Mouse (Mus musculus) intestine, embryonic 14.5 days (tissue): ENCODE results near the gene Dnal4. TPM values are rescaled to one million over a fixed set of nuclear protein-coding genes. Genes with fewer than 3 reads are reported as not detected.

ENCODE experiments used
- ATAC-seq: fragments of 200-750 bp; cut with Nextera tagmentation; replicated peaks from 2 replicates; pipeline ENCODE4 v1.8.0; 2017; ENCODE audit warnings: low read depth, moderate number of reproducible peaks, moderate TSS enrichment, moderate library complexity; ENCODE audit not compliant: low FRiP score, low TSS enrichment
- DNase-seq: peaks from one replicate; pipeline ENCODE4 v3.0.0-alpha.2; 2018; ENCODE audit warnings: low spot score
- H3K27ac ChIP-seq: fragments of 300-500 bp; sonication (generic); 2 replicates; pipeline ENCODE4 v1.5.1; 2014; ENCODE audit warnings: low read depth, mild to moderate bottlenecking, control low read depth
- H3K27me3 ChIP-seq: fragments of 300-500 bp; sonication (generic); replicated peaks from 2 replicates; pipeline ENCODE4 v1.6.1; 2014; ENCODE audit warnings: low read length, control low read depth; ENCODE audit not compliant: control insufficient read depth, insufficient read depth
- H3K36me3 ChIP-seq: fragments of 300-500 bp; sonication (generic); 2 replicates; pipeline ENCODE4 v1.6.1; 2014; ENCODE audit warnings: low read length, control low read depth; ENCODE audit not compliant: control insufficient read depth, insufficient read depth
- H3K4me1 ChIP-seq: fragments of 300-500 bp; sonication (generic); replicated peaks from 2 replicates; pipeline ENCODE4 v1.6.1; 2014; ENCODE audit warnings: low read length, control low read depth, mixed read lengths; ENCODE audit not compliant: control insufficient read depth, insufficient read depth
- H3K4me2 ChIP-seq: fragments of 300-500 bp; sonication (generic); 2 replicates; pipeline ENCODE4 v1.6.1; 2014; ENCODE audit warnings: low read length
- H3K4me3 ChIP-seq: fragments of 300-500 bp; sonication (generic); 2 replicates; pipeline ENCODE4 v1.5.1; 2014; ENCODE audit warnings: low read depth, low read length, control low read depth, mixed read lengths
- H3K9ac ChIP-seq: fragments of 300-500 bp; sonication (generic); 2 replicates; pipeline ENCODE4 v1.6.1; 2014; ENCODE audit warnings: mild to moderate bottlenecking, low read length
- H3K9me3 ChIP-seq: fragments of 300-500 bp; sonication (generic); 2 replicates; pipeline ENCODE4 v1.6.1; 2016; ENCODE audit warnings: low read length, control low read depth; ENCODE audit not compliant: control insufficient read depth
- WGBS: fragments of 180-500 bp; shearing (Covaris S2); extraction: QIAGEN DNeasy Blood & Tissue Kit; methylation state at CpG from one replicate; pipeline ENCODE4 v1.1.7; 2014; 5-methylcytosine and 5-hydroxymethylcytosine counted together
- polyA plus RNA-seq: library from polyadenylated mRNA; unstranded; fragments of >200 nt; fragmentation: Nextera tagmentation; extraction: Ambion mirVana; gene quantifications from 2 replicates; pipeline ENCODE4 v1.2.1, GENCODE M21; 2014

The Dnal4 gene
- polyA plus RNA-seq, 1 experiment from 2014 or later: 47.5 TPM

DNA sequence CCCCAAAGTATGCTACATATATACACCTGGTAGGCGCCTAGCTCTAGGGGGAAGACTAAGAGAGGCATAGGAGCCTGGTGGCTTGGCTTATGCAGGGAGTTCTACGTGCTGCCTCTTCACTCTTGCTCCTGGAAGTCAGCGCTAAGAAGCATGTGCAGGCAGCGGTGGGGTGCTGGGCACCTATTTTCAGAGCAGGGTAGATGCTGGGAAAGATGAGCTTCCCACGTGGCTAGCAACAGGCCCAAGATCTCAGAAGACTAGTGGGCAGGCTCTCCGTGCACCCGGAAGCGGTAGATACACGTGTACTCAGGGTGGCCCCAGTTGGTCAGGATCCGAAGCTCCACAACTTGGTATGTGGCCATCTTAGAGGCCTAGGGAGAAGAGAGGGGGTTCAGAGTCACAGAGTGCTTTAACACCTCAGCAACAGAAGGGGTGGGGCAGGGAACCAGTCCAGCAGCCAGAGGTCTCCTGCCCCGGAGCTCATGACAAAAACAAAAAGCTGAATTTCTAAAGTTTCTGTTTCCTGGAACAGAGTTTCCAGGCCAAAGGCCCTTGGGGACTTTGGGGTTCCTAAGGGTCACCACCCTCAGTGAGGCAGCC, 52.4 kb downstream of the Dnal4 start:
- Histone ChIP-seq H3K27me3 (no peaks in the 10 kb centered on the region), H3K4me2 (no peak overlapping the region), H3K9ac (no peak overlapping the region), H3K27ac (no peak overlapping the region), H3K36me3 (peaks cover 66% of the 10 kb centered on the region), H3K4me1 (no peaks in the 10 kb centered on the region), H3K4me3 (no peak overlapping the region), H3K9me3 (no peaks in the 10 kb centered on the region)
- DNase-seq (no peak), ATAC-seq (no peak)
- 88% methylated on average over 11 of the region's 11 CpGs for WGBS

DNA sequence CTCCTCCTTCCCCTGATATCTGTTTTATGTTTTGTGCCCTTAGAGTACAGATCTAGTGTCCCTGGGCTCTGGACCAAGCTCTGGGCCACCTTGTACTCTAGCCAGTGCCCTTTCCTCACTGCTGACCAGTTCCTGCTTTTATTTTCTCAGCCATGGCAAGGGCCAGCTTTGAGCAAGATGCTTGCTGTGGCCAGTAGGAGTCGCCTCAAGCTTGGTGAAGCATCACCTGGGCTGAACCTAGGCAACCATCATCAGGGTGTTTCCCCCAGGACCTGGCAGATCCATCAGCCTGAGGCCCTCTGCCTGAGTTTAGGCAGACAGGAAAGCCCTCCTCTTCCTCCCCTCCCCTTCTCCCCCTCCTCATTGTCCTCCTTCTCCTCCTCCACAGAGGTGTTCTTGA, 54.2 kb downstream of the Dnal4 start:
- Histone ChIP-seq H3K27me3 (no peaks in the 10 kb centered on the region), H3K36me3 (peaks cover 68% of the 10 kb centered on the region), H3K4me2 (no peak overlapping the region), H3K9me3 (no peaks in the 10 kb centered on the region), H3K27ac (no peak overlapping the region), H3K9ac (no peak overlapping the region), H3K4me3 (no peak overlapping the region), H3K4me1 (no peaks in the 10 kb centered on the region)
- 48% methylated on average over 1 of the region's 1 CpGs for WGBS
- no peak for DNase-seq
- ATAC-seq: no peak

DNA sequence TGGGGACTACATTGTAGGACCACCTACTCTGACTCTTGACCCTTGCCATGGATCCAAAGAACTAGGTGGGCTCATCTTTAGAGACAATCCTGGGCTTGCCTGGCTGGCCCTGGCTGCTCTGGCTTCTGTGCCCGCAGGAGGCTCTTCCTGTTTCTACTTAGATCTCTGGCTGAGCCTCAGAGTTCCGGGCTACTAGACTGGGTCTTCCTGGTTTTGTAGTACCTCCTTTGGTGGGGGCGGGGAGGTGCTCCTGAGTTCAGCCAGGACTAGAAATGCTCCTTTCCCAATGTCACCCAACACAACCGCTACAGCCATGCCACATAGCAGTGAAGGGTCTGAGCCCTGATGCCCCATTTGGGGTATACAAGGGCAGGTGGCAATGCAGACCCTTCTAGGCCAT, 56.9 kb downstream of the Dnal4 start:
- Histone ChIP-seq H3K9ac (no peak overlapping the region), H3K36me3 (peaks cover 68% of the 10 kb centered on the region), H3K4me2 (no peak overlapping the region), H3K27ac (no peak overlapping the region), H3K4me1 (no peaks in the 10 kb centered on the region), H3K27me3 (no peaks in the 10 kb centered on the region), H3K4me3 (no peak overlapping the region), H3K9me3 (no peaks in the 10 kb centered on the region)
- ATAC-seq: no peak
- DNase-seq: no peak
- 89% methylated on average over 4 of the region's 4 CpGs for WGBS

DNA sequence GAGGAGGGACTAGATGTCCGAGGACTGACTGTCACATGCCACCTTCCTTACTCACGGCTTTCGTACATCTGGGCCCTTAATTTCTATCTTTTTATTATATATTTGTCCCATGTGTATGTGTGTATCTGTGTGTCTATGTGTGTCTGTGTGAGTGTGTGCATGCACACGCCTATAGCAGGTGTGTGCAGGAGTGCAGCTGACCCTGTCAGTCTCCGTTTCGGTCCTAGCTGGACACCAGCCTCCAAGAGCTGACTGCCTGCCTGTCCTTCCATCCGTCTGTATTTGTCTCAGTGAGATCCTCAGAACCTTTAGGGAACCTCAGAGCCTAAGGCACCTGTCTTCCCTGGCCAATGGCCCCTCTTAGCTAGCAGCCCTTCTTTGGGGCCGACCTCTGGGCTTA, 57.4 kb downstream of the Dnal4 start:
- Histone ChIP-seq H3K36me3 (peaks cover 68% of the 10 kb centered on the region), H3K4me1 (no peaks in the 10 kb centered on the region), H3K27me3 (no peaks in the 10 kb centered on the region), H3K4me3 (no peak overlapping the region), H3K9me3 (no peaks in the 10 kb centered on the region), H3K27ac (no peak overlapping the region), H3K4me2 (no peak overlapping the region), H3K9ac (no peak overlapping the region)
- WGBS: 93% methylated on average over 8 of the region's 8 CpGs
- no peak for DNase-seq
- ATAC-seq: no peak

DNA sequence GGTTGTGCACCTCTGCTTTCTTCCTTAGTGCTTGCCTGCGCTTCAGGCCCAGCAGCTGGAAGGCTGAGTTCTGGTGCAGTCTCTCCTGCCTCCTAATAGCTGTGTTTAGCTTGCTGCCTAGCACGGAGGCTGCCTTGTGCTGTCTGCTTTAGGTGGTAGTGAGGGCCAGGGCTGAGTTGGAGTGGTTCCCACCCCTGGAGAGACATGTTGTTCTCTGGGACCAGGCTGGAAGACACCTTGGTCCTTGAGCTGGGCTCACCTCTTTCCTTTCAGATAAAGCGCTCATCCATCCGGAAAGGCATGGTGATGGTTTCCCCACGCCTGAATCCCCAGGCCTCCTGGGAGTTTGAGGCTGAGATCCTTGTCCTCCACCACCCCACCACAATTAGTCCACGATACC, 60.9 kb downstream of the Dnal4 start:
- ATAC-seq (no peak), DNase-seq (no peak)
- no peaks in the 10 kb centered on the region for H3K27me3 ChIP-seq
- H3K27ac ChIP-seq: no peak overlapping the region
- H3K4me3 ChIP-seq: no peak overlapping the region
- H3K4me2 ChIP-seq: no peak overlapping the region
- no peaks in the 10 kb centered on the region for H3K4me1 ChIP-seq
- no peak overlapping the region for H3K9ac ChIP-seq
- peaks cover 92% of the 10 kb centered on the region for H3K36me3 ChIP-seq
- H3K9me3 ChIP-seq: no peaks in the 10 kb centered on the region
- WGBS: 94% methylated on average over 6 of the region's 6 CpGs

DNA sequence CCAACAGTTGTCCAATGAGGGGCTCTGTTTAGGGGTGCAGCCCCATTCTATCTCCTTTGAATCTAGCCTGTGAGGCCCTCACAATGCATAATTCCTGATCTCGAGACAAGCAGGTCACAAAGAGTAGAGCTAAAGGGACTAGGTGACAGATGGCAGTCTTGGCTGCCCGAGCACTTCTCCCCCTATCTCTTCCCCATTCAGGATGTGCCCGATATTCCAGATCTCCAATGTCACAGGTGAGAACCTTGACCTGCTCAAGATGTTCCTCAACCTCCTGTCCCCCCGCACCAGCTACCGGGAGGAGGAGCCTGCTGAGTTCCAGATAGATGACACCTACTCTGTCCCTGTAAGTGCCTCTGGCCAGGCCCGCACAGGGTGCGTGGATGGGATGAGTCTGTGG, 62.0 kb downstream of the Dnal4 start:
- Histone ChIP-seq H3K27ac (no peak overlapping the region), H3K36me3 (peaks cover 96% of the 10 kb centered on the region), H3K4me3 (no peak overlapping the region), H3K4me1 (no peaks in the 10 kb centered on the region), H3K4me2 (no peak overlapping the region), H3K9me3 (no peaks in the 10 kb centered on the region), H3K27me3 (no peaks in the 10 kb centered on the region), H3K9ac (no peak overlapping the region)
- DNase-seq (no peak), ATAC-seq (no peak)
- WGBS: 94% methylated on average over 7 of the region's 7 CpGs

Other genes starting within 250 kb of the Dnal4 start
- gene Ddx17, start 231.1 kb downstream of the Dnal4 start, polyA plus RNA-seq: 77.6 and 78.6 TPM in 2 replicates
- 2.0 and 2.6 TPM in 2 replicates for gene Dmc1, start 172.7 kb downstream of the Dnal4 start, polyA plus RNA-seq
- gene Fam227a, start 118.9 kb downstream of the Dnal4 start, polyA plus RNA-seq: 1.3 and 1.9 TPM in 2 replicates
- gene Cby1, start 118.7 kb downstream of the Dnal4 start, polyA plus RNA-seq: 36.0 and 39.3 TPM in 2 replicates
- gene Tomm22, start 107.0 kb downstream of the Dnal4 start, polyA plus RNA-seq: 244 and 272 TPM in 2 replicates
- 13.8 and 16.1 TPM in 2 replicates for gene Josd1, start 89.9 kb downstream of the Dnal4 start, polyA plus RNA-seq
- gene Gtpbp1, start 87.0 kb downstream of the Dnal4 start, polyA plus RNA-seq: 33.1 and 35.1 TPM in 2 replicates
- gene Sun2, start 35.3 kb downstream of the Dnal4 start, polyA plus RNA-seq: 4.6 and 5.4 TPM in 2 replicates
- 1.4 and 2.2 TPM in 2 replicates for gene Nptxr, start 26.9 kb upstream of the Dnal4 start, polyA plus RNA-seq
- not detected in 2 replicates for gene Npcd, start 56.4 kb upstream of the Dnal4 start, polyA plus RNA-seq
- gene Cbx6, start 56.8 kb upstream of the Dnal4 start, polyA plus RNA-seq: 30.7 and 31.6 TPM in 2 replicates
- 11.3 and 12.5 TPM in 2 replicates for gene Apobec3, start 113.8 kb upstream of the Dnal4 start, polyA plus RNA-seq
- 4.6 and 6.2 TPM in 2 replicates for gene Cbx7, start 193.3 kb upstream of the Dnal4 start, polyA plus RNA-seq
- gene Pdgfb, start 237.1 kb upstream of the Dnal4 start, polyA plus RNA-seq: 6.6 and 8.1 TPM in 2 replicates